Mouse (Mus musculus) mouse embryonic stem cell (cell line): ENCODE measurements around the gene Ap1b1.

Source experiments
- in situ Hi-C, 2 experiments: fragments of 300-500 bp; cut with MboI; formaldehyde crosslinking; loops; 1 replicate in 1 of 2; 3 replicates in 1 of 2; pipeline ENCODE4 v1.14.3; 2019 to 2020; ENCODE audit warnings: low sequenced_read_pairs in 2 of 2, low pct_unique_long_range_greater_than_20kb in 1 of 2, mixed read lengths in 1 of 2; ENCODE audit not compliant: unreplicated experiment in 1 of 2

Ap1b1 gene

DNA sequence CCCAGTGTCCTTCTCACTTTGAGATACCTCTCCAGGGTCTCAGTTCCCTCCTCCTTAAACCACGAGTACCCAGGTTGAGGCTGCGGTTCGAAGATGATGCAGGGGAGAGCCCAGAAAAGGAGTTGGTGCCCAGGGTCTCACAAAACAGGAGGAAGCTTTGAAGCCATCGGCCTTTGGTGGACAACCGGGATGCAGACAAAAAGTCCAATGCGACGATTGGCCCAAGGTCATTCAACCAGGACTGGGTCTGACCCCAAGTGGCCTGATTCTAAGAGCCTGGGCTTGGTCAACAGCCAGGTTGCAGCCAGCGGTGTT, 70.9 kb downstream of the Ap1b1 start:
- in situ Hi-C loops, result no loop called here

GRCm38 (mm10) chr11:5057856-5058641, 71.4 kb downstream of the Ap1b1 start, which contains the start of gene Rasl10a:
Rasl10a (plus strand) TSS chr11:5058128.
- in situ Hi-C loops, result no loop called here

DNA sequence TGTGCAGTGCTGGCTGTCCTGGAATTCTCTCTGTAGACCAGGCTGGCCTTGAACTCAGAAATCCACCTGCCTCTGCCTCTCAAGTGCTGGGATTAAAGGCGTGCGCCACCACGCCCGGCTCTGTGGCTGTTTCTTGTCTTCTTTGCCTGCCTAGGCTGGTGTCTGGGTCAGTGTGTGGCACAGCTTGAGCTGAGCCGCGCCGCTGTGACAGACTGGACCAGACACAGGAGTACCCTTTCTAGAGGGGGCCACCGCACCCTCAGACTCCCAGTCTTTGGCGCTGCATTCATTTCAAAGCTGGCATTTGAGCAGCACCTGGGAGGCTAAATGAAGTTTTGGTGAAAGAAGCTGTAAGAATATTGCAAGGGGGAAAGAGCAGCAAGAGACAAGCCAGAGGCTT, 72.2 kb downstream of the Ap1b1 start:
- in situ Hi-C loops, result no loop called here

- in situ Hi-C loops, result no loop called here
Measured at GRCm38 (mm10) chr11:5059230-5059629, 72.6 kb downstream of the Ap1b1 start.

DNA sequence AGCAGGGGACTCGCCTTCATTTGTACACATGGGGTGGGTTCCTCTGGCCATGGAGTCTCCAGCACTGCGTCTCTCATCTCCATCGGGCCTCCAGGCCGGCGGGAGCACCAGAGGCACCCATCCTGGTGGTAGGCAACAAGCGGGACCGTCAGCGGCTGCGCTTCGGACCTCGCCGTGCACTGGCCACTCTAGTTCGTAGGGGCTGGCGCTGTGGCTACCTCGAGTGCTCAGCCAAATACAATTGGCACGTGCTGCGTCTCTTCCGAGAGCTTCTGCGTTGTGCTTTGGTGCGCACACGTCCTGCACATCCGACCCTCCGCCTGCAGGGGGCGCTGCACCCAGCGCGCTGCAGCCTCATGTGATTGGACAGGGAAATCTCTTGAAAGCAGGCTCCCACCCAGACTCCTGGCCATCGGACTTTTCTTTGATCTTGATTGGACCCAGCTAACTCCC, 73.1 kb downstream of the Ap1b1 start:
- in situ Hi-C loops, result no loop called here

DNA sequence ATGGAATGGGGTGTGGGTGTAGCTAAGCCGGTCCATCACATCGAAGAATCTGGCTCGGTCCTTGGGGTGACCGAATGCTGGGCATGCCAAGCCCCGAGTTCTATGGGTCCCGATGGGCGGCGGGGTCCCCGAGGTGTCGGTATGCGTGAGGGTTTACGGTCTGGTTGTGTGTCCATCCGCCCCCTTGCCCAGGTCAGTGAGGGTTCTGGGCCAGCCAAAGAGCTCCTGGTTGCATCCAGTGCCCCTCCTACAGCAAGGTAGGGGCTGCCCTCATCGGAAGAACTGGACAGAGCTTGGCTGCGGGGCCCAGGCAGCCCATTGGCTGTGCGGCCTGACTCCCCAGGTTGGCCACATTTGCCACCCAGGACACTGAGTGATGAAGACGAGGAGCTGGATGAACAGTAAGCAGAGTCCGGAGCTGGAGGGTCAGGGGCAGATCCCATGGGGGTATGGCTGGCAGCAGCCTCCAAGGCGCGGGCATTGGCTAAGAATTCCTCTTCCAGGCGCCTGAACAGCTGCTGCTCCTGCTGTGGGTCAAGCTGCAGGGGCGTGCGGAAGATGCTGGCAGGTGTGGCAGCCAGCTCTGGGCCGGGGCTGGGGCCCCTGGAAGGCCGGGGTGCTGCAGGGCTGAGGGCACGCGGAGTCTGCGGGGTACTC, 74.3 kb downstream of the Ap1b1 start:
- in situ Hi-C loops, result no loop called here

DNA sequence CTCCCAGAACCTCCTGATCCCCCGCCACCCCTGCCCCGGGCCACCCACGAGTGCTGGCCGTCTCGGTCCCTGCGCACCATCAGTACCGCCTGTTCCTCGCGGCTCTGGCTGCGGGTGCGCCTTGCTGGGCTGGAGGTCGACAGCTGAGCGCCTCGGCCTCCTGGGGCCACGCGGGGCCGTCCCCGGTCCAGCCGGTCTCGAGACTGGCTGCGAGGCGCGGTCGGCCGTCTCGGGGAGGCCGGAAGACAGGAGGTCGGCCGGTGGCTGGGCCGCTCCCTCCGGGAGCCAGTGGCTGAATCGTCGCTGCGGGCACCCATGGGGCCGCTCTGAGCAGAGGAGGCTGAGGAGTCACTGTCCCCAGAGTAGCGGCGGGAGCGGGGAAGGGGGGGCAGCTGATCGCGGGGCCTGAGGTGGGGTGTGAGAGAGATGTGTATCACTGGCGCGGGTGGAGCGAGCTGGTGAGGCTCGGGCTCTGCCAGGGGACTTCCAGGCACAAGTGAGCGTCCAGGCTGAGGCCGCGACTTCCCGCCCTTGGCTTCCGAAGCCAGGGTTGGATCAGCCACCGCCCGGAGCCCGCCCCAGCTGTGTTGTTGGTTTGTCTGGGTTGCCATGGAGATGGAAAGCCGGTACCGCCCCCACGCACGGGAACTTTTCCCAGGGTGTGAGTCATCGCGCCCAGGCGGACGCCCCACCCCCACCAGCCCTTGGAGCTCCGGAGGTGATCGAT, 75.0 kb downstream of the Ap1b1 start:
- in situ Hi-C loops, result no loop called here

- in situ Hi-C loops, result no loop called here
Measured at GRCm38 (mm10) chr11:5062326-5062725, 75.7 kb downstream of the Ap1b1 start.

DNA sequence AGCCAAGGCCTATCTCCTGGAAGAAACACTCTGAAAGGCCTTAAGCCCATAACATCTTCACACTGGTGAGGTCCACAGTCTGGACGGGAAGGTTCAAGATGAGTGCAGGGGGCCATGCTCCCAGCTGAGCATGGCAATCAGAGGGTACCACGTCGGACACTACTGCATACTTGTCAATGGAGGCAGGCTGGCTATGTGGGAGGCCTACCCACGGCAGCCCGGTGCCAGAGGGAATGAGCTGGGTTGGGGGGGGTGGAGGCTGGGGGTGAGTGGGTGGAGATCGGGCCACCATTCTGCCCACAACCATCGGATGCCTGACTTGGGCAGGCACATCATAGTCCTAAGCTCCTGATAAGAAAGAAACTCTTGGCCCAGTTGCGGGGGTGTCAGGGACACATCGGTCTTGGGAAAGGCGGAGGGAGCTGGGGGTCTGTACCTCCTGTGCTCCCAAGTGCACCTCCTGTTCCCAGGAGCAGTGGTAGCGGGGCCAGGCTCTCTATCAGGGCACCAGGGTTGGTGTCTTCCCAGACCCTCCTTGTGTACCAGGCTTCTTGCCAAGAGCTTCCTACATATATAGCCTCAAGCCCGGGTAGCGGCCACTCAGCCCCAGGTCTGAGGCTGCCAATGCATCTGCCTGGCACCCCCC, 76.4 kb downstream of the Ap1b1 start:
- in situ Hi-C loops, result no loop called here

GRCm38 (mm10) chr11:5063561-5064281, 77.1 kb downstream of the Ap1b1 start:
- in situ Hi-C loops, result no loop called here

DNA sequence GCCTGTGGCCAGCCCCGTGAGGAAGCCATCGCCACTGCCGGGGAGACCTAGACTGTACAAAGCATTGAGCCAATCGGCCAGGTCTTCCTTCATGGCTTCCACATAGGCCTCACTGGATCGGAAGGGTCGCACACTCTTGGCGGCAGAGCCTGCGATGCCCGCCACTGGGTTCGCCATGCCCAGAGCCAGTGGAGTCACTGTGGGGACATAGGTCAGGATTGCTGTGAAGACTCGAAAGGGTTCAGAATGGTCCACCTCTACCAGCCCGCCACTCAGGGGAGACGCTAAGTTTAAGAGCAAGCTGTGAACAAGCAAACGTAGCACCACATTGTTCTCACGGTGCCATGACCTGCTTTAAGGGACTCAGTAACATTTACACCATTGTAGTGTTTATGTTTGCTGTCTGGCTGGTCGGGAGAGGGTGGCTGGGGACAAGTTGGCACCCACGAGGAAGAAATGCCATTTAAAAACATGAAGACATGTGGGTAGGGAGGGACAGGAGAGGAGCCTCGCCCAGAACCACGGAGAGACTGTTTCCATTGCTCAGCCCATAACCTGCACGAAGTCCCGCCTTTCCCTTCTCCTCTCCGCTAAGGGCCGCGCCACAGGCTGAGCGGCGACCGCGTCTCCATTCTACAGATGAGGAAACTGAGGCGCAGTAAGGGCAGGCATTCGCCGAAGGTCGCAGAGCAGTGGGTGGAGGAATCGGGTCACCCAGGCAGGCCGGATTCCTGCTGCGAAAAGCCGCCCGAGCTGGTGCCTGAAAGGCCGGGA, 77.8 kb downstream of the Ap1b1 start:
- in situ Hi-C loops, result no loop called here

DNA sequence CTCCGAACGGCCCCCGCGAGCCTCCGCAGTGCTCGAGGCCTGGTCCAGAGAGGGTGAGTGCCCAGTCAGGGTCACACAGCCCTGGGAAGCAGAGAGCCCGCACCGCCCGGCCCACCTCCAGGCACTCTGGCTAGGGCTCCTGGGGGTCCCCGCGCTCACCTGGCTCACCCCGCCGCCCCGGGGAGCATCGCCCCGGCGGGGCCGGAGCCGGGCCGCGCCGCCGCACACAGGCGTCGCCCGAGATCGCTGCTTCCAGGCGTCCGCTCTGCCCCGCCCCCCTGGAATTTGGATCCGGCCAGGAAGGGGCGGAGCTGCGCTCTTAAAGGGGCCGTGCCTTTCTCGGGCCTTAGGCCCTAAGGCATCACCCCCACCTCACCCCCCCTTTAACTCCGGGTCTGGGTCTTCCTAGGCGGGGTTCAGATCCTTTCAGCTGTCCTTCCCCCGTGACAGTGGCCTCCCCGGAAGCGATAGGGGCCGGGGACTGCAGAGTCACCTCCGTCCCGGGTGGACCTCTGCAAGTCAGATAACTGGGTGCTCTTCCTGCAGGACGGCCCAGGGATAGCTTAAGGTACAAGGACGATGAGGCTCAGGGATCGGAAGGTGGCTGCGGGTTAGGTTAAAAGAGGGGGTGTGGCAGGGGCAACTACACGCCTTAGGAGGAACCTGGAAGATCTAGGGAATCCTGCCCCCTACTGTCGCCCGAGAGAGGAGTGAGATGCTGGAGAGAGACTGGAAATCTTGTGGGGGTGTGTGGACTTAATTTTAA, 78.6 kb downstream of the Ap1b1 start, which contains the start of gene Gas2l1:
Gene Gas2l1 (minus strand): TSS at position 272 of the 766 bp plus-strand sequence.
- in situ Hi-C loops, result no loop called here

GRCm38 (mm10) chr11:5067063-5067462, 80.4 kb downstream of the Ap1b1 start:
- in situ Hi-C loops, result no loop called here

DNA sequence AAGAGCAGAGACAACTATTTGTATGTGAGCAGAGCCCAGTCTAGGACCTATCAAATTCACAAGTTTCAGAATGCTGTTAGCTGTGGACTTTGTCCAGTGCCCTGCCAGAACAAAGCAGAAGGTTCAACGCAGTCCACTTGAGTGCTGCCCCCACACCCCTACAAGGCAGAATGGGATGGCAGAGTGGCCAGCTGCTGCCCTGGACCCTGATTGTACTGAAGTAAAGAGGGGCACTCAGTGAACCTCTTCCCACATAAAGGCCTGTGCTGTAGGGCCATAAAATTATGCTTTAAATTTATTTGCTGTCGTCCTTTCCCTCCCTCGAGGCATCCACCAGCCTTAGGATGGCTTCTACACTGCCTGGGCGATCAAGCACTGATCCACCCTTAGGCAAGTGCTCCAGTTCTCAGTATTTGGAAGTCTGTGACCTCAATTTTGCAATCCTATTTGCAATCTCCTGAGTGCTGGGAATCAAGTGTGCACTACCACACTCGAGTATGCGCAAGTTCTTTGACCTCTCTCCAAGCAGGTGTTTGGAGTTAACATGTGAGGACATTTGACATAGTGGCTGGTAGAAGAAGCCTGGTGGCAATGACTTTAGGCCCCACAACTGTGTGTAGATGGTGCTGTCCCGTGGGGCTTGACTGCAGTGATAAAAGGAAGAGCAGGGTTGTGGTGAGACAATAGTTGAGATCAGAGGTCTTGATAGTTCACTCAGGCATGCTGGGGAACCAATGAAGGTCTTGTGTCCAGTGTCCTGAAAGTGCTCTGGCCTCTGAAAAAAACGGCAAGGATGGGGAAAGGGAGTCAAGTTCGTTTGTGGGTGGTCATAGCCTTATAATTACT, 81.7 kb downstream of the Ap1b1 start:
- in situ Hi-C loops, result no loop called here

DNA sequence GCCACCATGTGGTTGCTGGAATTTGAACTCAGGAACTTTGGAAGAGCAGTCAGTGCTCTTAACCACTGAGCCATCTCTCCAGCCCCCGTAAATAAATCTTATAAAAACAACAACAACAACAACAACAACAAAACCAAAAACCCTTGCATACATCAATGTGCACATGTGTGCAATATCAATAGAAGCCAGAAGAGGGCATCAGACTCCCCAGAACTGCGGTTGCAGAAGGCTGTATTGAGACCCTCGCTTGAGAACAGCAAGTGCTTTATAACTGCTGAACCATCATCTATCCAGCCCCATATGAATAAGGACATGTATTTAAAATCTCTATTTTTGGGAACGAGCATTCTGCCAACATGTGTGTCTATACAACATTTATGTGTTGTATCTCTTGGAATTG, 88.3 kb downstream of the Ap1b1 start:
- in situ Hi-C loops, result no loop called here

- in situ Hi-C loops, result no loop called here
Measured at GRCm38 (mm10) chr11:5075760-5076159, 89.1 kb downstream of the Ap1b1 start.
